Mouse (Mus musculus): ENCODE results near the gene Apon.

GRCm38 (mm10) chr10:128214981-128215380 is 38.9 kb upstream of the Apon start:
- TF ChIP-seq CTCF (IDR thresholded peaks at IDR 0.05; ENCODE audit: low read depth, low read length): no peak
- TF ChIP-seq POLR2AphosphoS5 (IDR thresholded peaks at IDR 0.05; ENCODE audit: insufficient replicate concordance, low read depth, low read length): no peak
